Mouse (Mus musculus): ENCODE results near the gene Rasgef1b. TPM values are rescaled to one million over a fixed set of nuclear protein-coding genes. Genes with fewer than 3 reads are reported as not detected.
A peak's percentile ranks its signal among the peaks of the same experiment; 100 is the strongest.

Gene Rasgef1b
- total and polyA plus RNA-seq, 2 experiments: 4.0 to 20.4 TPM

GRCm38 (mm10) chr5:99378437-99379226 lies 350.2 kb downstream of the Rasgef1b start:
- no peak overlapping the region for H3K4me3 ChIP-seq (ENCODE audit: insufficient read depth, low read depth, low read length)
- TF ChIP-seq CTCF (IDR thresholded peaks at IDR 0.05; ENCODE audit: low read depth, low read length) (no peak), POLR2A (IDR thresholded peaks at IDR 0.05; ENCODE audit: extremely low read depth, insufficient read depth, low read length) (no peak)
- no peaks in the 10 kb centered on the region for H3K36me3 ChIP-seq (ENCODE audit: control insufficient read depth, insufficient read depth, low read length)
- no peak overlapping the region for H3K27ac ChIP-seq (replicated peaks; ENCODE audit: insufficient read depth, low read depth, low read length)
- H3K27me3 ChIP-seq (ENCODE audit: control insufficient read depth, insufficient read depth, low read length): no peaks in the 10 kb centered on the region
- H3K79me2 ChIP-seq (ENCODE audit: control insufficient read depth, insufficient read depth, low read length): no peaks in the 10 kb centered on the region
- H3K9ac ChIP-seq (ENCODE audit: low read depth, low read length): no peak overlapping the region
- no peak for DNase-seq (ENCODE audit: extremely low read depth, low read depth, low spot score)
- WGBS: 93% methylated on average over 11 of the region's 11 CpGs
- H3K4me1 ChIP-seq (ENCODE audit: control insufficient read depth, insufficient read depth, low read length): peaks cover 4% of the 10 kb centered on the region; the same call in 1 of the 2 replicates

DNA sequence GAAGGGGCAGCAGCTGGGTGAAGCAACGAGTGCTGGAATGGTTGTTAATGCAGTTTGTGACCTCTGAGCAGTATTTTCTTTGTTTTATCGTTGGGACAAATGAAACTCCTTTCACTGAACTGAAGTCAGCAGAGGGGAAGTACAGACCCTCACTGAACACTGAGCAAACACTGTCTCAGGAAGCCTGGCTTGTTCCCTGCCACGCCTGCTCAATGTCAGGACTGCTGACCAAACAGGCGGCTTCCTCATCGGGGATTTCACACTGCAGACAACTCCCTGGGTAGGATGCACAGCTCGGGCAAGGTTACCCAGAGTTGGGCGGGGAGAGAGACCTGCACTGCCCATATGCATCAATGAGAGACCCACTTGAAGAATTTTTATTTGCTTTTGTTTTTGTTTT lies 353.1 kb downstream of the Rasgef1b start:
- H3K27ac ChIP-seq (replicated peaks; ENCODE audit: insufficient read depth, low read depth, low read length): peak overlapping the region; percentile 58
- H3K9ac ChIP-seq (ENCODE audit: low read depth, low read length): no peak overlapping the region
- no peak overlapping the region for H3K4me3 ChIP-seq (ENCODE audit: insufficient read depth, low read depth, low read length)
- DNase-seq (ENCODE audit: extremely low read depth, low read depth, low spot score): peak; percentile 44
- no peaks in the 10 kb centered on the region for H3K36me3 ChIP-seq (ENCODE audit: control insufficient read depth, insufficient read depth, low read length)
- H3K79me2 ChIP-seq (ENCODE audit: control insufficient read depth, insufficient read depth, low read length): no peaks in the 10 kb centered on the region
- WGBS: 66% methylated on average over 7 of the region's 7 CpGs
- H3K27me3 ChIP-seq (ENCODE audit: control insufficient read depth, insufficient read depth, low read length): no peaks in the 10 kb centered on the region
- TF ChIP-seq CTCF (IDR thresholded peaks at IDR 0.05; ENCODE audit: low read depth, low read length): no peak
- no peak for TF ChIP-seq POLR2A (IDR thresholded peaks at IDR 0.05; ENCODE audit: extremely low read depth, insufficient read depth, low read length)
- peaks cover 6% of the 10 kb centered on the region; the same call in 1 of the 2 replicates for H3K4me1 ChIP-seq (ENCODE audit: control insufficient read depth, insufficient read depth, low read length)

DNA sequence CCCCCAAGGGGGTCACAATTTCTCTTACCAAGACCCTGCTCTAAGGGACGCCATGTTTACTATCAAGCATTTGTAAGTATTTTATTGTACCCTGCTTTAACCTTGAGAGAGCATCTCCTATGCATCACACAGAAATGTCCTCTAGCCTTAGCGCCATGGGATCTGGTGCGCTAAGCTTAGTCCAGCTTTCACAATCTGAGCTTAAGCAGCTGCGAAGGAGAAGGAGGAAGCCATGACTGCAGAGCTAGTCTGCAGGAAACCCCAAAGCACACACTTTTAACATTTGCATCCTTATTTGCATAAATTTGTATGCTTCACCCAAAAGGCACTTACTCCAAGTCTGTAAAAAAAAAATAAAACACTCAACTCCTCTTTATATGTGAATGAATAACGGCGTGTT lies 354.4 kb downstream of the Rasgef1b start:
- no peak for DNase-seq (ENCODE audit: extremely low read depth, low read depth, low spot score)
- H3K27me3 ChIP-seq (ENCODE audit: control insufficient read depth, insufficient read depth, low read length): no peaks in the 10 kb centered on the region
- no peak overlapping the region for H3K9ac ChIP-seq (ENCODE audit: low read depth, low read length)
- H3K79me2 ChIP-seq (ENCODE audit: control insufficient read depth, insufficient read depth, low read length): no peaks in the 10 kb centered on the region
- 93% methylated on average over 6 of the region's 6 CpGs for WGBS
- no peak overlapping the region for H3K4me3 ChIP-seq (ENCODE audit: insufficient read depth, low read depth, low read length)
- no peak overlapping the region for H3K27ac ChIP-seq (replicated peaks; ENCODE audit: insufficient read depth, low read depth, low read length)
- no peaks in the 10 kb centered on the region for H3K36me3 ChIP-seq (ENCODE audit: control insufficient read depth, insufficient read depth, low read length)
- peaks cover 4% of the 10 kb centered on the region; the same call in 1 of the 2 replicates for H3K4me1 ChIP-seq (ENCODE audit: control insufficient read depth, insufficient read depth, low read length)
- TF ChIP-seq POLR2A (IDR thresholded peaks at IDR 0.05; ENCODE audit: extremely low read depth, insufficient read depth, low read length) (no peak), CTCF (IDR thresholded peaks at IDR 0.05; ENCODE audit: low read depth, low read length) (no peak)

DNA sequence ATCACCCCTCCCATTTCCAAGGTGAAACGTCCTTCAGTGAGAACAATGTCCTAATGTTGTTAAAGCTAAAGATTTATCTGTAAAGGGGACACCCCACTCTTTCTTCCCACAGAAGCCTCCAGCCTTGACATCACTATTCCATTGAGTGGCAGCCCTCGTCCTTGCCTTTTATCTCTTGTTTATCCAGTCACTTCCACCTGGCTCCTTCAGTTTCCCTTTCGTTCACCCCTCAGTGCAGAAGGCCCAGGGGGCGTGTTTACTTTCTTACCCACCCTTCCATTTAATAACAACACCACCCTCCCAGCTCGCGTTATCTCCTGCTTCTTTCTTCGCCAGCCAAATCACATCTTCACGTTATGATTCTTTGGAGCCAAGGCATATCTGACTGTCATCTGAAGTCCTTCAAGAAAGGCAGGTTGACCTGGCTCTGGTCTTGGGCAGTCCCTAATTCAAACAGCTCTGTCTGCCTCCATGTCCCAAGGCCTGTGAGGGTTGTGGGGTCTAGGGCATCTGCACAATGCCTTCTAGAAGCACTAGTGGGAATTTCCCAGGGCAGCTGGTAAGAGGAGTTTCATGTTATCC lies 355.2 kb downstream of the Rasgef1b start:
- WGBS: 85% methylated on average over 8 of the region's 8 CpGs
- Histone ChIP-seq H3K4me1 (ENCODE audit: control insufficient read depth, insufficient read depth, low read length) (peaks cover 4% of the 10 kb centered on the region; the same call in 1 of the 2 replicates), H3K27ac (replicated peaks; ENCODE audit: insufficient read depth, low read depth, low read length) (no peak overlapping the region), H3K36me3 (ENCODE audit: control insufficient read depth, insufficient read depth, low read length) (no peaks in the 10 kb centered on the region), H3K9ac (ENCODE audit: low read depth, low read length) (no peak overlapping the region), H3K79me2 (ENCODE audit: control insufficient read depth, insufficient read depth, low read length) (no peaks in the 10 kb centered on the region), H3K4me3 (ENCODE audit: insufficient read depth, low read depth, low read length) (no peak overlapping the region), H3K27me3 (ENCODE audit: control insufficient read depth, insufficient read depth, low read length) (no peaks in the 10 kb centered on the region)
- TF ChIP-seq CTCF (IDR thresholded peaks at IDR 0.05; ENCODE audit: low read depth, low read length) (no peak), POLR2A (IDR thresholded peaks at IDR 0.05; ENCODE audit: extremely low read depth, insufficient read depth, low read length) (no peak)
- DNase-seq (ENCODE audit: extremely low read depth, low read depth, low spot score): no peak

- peaks cover 4% of the 10 kb centered on the region; the same call in 1 of the 2 replicates for H3K4me1 ChIP-seq (ENCODE audit: control insufficient read depth, insufficient read depth, low read length)
- no peaks in the 10 kb centered on the region for H3K27me3 ChIP-seq (ENCODE audit: control insufficient read depth, insufficient read depth, low read length)
- no peaks in the 10 kb centered on the region for H3K79me2 ChIP-seq (ENCODE audit: control insufficient read depth, insufficient read depth, low read length)
- H3K9ac ChIP-seq (ENCODE audit: low read depth, low read length): no peak overlapping the region
- no peak overlapping the region for H3K4me3 ChIP-seq (ENCODE audit: insufficient read depth, low read depth, low read length)
- WGBS: 80% methylated on average over 5 of the region's 5 CpGs
- DNase-seq (ENCODE audit: extremely low read depth, low read depth, low spot score): no peak
- H3K27ac ChIP-seq (replicated peaks; ENCODE audit: insufficient read depth, low read depth, low read length): no peak overlapping the region
- no peaks in the 10 kb centered on the region for H3K36me3 ChIP-seq (ENCODE audit: control insufficient read depth, insufficient read depth, low read length)
- TF ChIP-seq CTCF (IDR thresholded peaks at IDR 0.05; ENCODE audit: low read depth, low read length): no peak
Observed at GRCm38 (mm10) chr5:99370636-99371035, 358.2 kb downstream of the Rasgef1b start.

- H3K4me1 ChIP-seq (ENCODE audit: control insufficient read depth, insufficient read depth, low read length): peaks cover 2% of the 10 kb centered on the region; the same call in 1 of the 2 replicates
- H3K4me3 ChIP-seq (ENCODE audit: insufficient read depth, low read depth, low read length): no peak overlapping the region
- 94% methylated on average over 6 of the region's 6 CpGs for WGBS
- no peak overlapping the region for H3K9ac ChIP-seq (ENCODE audit: low read depth, low read length)
- no peaks in the 10 kb centered on the region for H3K36me3 ChIP-seq (ENCODE audit: control insufficient read depth, insufficient read depth, low read length)
- TF ChIP-seq CTCF (IDR thresholded peaks at IDR 0.05; ENCODE audit: low read depth, low read length) (no peak), POLR2A (IDR thresholded peaks at IDR 0.05; ENCODE audit: extremely low read depth, insufficient read depth, low read length) (no peak)
- no peaks in the 10 kb centered on the region for H3K79me2 ChIP-seq (ENCODE audit: control insufficient read depth, insufficient read depth, low read length)
- H3K27ac ChIP-seq (replicated peaks; ENCODE audit: insufficient read depth, low read depth, low read length): no peak overlapping the region
- DNase-seq (ENCODE audit: extremely low read depth, low read depth, low spot score): no peak
- no peaks in the 10 kb centered on the region for H3K27me3 ChIP-seq (ENCODE audit: control insufficient read depth, insufficient read depth, low read length)
Observed at GRCm38 (mm10) chr5:99369256-99369655, 359.6 kb downstream of the Rasgef1b start.

All from liver, adult 2 months (tissue).